Mouse (Mus musculus): ENCODE measurements around the gene Rad23b. TPM values are rescaled to one million over a fixed set of nuclear protein-coding genes. Genes with fewer than 3 reads are reported as not detected.

Gene Rad23b
- polyA plus RNA-seq, 1 experiment from 2014 or later = 53.4 TPM

DNA sequence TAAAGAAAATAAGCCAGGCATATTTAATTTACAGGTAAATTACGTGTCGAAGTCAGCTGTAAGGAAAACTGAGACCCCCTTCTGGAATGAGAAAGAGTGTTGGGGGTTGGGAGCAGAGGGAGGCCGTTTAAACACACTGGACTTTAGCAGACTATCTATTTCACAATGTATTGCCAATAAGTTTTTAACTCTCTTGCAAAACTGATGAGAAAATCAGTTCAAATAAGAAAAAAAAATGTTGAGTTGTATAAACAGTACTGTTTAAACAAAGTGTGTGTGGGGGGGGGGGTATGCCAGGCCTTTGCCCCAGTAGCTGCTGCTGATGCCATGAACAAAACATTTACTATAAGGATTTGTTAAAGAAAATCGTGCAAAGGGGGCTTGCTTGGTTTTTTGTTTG, 10.5 kb upstream of the Rad23b start:
- Histone ChIP-seq H3K9me3 (ENCODE audit: control insufficient read depth) (no peaks in the 10 kb centered on the region), H3K27ac (ENCODE audit: low read depth, low read length) (no peak overlapping the region), H3K4me1 (replicated peaks; ENCODE audit: control insufficient read depth, insufficient read depth, low read length) (no peaks in the 10 kb centered on the region), H3K27me3 (replicated peaks; ENCODE audit: control insufficient read depth, insufficient read depth, low read length) (no peaks in the 10 kb centered on the region), H3K4me2 (replicated peaks; ENCODE audit: low read depth) (no peak overlapping the region), H3K4me3 (ENCODE audit: low read depth, low read length) (no peak overlapping the region), H3K9ac (ENCODE audit: low read depth, low read length) (no peak overlapping the region), H3K36me3 (ENCODE audit: control insufficient read depth, insufficient read depth) (no peaks in the 10 kb centered on the region)
- no peak for TF ChIP-seq CTCF (IDR thresholded peaks at IDR 0.05; ENCODE audit: low read depth)
- no peak for ATAC-seq
- WGBS = 71% methylated on average over 4 of the region's 4 CpGs

DNA sequence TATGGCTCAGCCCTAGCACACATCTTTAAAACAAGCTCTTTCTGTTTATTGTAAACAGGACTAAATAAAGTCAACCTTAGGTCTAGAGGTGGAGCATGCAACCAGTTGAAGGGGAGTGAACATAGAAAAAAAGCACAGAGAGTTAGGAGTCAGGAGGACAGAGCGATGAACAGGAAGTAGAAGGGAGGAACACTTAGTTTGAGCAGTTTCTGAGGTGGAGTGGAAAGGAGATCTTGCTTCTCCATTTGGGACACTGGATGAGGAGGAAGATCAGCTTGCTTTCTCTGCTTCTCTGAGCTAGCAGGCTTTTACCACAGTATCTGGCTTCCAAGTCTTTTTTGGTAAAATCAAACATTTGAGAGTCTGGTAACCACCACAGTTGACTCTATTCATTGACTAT, 8.0 kb upstream of the Rad23b start:
- Histone ChIP-seq H3K4me1 (replicated peaks; ENCODE audit: control insufficient read depth, insufficient read depth, low read length) (no peaks in the 10 kb centered on the region), H3K4me2 (replicated peaks; ENCODE audit: low read depth) (no peak overlapping the region), H3K9me3 (ENCODE audit: control insufficient read depth) (no peaks in the 10 kb centered on the region), H3K9ac (ENCODE audit: low read depth, low read length) (no peak overlapping the region), H3K27me3 (replicated peaks; ENCODE audit: control insufficient read depth, insufficient read depth, low read length) (no peaks in the 10 kb centered on the region), H3K4me3 (ENCODE audit: low read depth, low read length) (no peak overlapping the region), H3K27ac (ENCODE audit: low read depth, low read length) (no peak overlapping the region), H3K36me3 (ENCODE audit: control insufficient read depth, insufficient read depth) (no peaks in the 10 kb centered on the region)
- no peak for ATAC-seq
- whole genome bisulfite sequencing = 93% methylated on average over 1 of the region's 1 CpGs
- TF ChIP-seq CTCF (IDR thresholded peaks at IDR 0.05; ENCODE audit: low read depth) = no peak

DNA sequence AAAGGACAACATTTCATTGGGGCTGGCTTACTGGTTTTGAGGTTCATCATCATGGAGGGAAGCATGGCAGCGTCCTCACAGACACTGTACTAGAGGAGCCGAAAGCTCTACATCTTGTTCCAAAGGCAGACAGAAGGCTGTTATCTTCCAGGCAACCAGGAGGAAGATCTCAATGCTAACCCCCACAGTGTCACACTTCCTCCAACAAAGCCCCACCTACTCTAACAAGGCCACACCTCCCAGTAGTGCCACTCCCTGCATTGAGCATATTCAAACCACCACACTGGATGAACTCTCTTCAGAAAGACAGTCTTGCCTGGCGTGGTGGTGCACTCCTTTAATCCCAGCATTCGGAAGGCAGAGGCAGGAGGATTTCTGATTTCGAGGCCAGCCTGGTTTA, 7.2 kb upstream of the Rad23b start:
- no peak overlapping the region for H3K4me3 ChIP-seq (ENCODE audit: low read depth, low read length)
- ATAC-seq = no peak
- no peak overlapping the region for H3K9ac ChIP-seq (ENCODE audit: low read depth, low read length)
- H3K27me3 ChIP-seq (replicated peaks; ENCODE audit: control insufficient read depth, insufficient read depth, low read length) = no peaks in the 10 kb centered on the region
- H3K27ac ChIP-seq (ENCODE audit: low read depth, low read length) = no peak overlapping the region
- WGBS = 87% methylated on average over 5 of the region's 5 CpGs
- H3K36me3 ChIP-seq (ENCODE audit: control insufficient read depth, insufficient read depth) = no peaks in the 10 kb centered on the region
- TF ChIP-seq CTCF (IDR thresholded peaks at IDR 0.05; ENCODE audit: low read depth) = no peak
- H3K4me1 ChIP-seq (replicated peaks; ENCODE audit: control insufficient read depth, insufficient read depth, low read length) = no peaks in the 10 kb centered on the region
- H3K9me3 ChIP-seq (ENCODE audit: control insufficient read depth) = no peaks in the 10 kb centered on the region
- H3K4me2 ChIP-seq (replicated peaks; ENCODE audit: low read depth) = no peak overlapping the region

DNA sequence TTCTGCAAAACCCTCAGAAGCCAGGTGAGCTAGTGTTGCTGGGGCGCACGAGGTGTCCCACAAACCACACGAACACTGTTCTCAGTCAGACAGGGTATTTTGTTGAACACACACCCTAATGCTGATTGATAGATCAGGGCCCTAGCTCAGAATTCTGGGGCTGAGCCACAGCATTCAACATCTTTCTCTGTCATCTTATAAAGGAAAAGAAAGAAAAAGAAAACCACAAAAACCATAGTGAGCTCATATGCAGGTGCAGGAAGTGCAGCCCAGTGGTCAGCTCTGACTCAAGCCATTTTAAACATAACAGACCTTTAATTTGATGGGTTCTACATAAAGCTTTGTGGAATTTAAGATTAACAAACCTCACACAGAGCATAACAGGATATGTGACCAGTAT, 6.6 kb upstream of the Rad23b start:
- Histone ChIP-seq H3K36me3 (ENCODE audit: control insufficient read depth, insufficient read depth) (no peaks in the 10 kb centered on the region), H3K27ac (ENCODE audit: low read depth, low read length) (no peak overlapping the region), H3K4me1 (replicated peaks; ENCODE audit: control insufficient read depth, insufficient read depth, low read length) (no peaks in the 10 kb centered on the region), H3K4me2 (replicated peaks; ENCODE audit: low read depth) (no peak overlapping the region), H3K9ac (ENCODE audit: low read depth, low read length) (no peak overlapping the region), H3K9me3 (ENCODE audit: control insufficient read depth) (no peaks in the 10 kb centered on the region), H3K4me3 (ENCODE audit: low read depth, low read length) (no peak overlapping the region), H3K27me3 (replicated peaks; ENCODE audit: control insufficient read depth, insufficient read depth, low read length) (no peaks in the 10 kb centered on the region)
- no peak for TF ChIP-seq CTCF (IDR thresholded peaks at IDR 0.05; ENCODE audit: low read depth)
- ATAC-seq = no peak
- 86% methylated on average over 3 of the region's 3 CpGs for WGBS

DNA sequence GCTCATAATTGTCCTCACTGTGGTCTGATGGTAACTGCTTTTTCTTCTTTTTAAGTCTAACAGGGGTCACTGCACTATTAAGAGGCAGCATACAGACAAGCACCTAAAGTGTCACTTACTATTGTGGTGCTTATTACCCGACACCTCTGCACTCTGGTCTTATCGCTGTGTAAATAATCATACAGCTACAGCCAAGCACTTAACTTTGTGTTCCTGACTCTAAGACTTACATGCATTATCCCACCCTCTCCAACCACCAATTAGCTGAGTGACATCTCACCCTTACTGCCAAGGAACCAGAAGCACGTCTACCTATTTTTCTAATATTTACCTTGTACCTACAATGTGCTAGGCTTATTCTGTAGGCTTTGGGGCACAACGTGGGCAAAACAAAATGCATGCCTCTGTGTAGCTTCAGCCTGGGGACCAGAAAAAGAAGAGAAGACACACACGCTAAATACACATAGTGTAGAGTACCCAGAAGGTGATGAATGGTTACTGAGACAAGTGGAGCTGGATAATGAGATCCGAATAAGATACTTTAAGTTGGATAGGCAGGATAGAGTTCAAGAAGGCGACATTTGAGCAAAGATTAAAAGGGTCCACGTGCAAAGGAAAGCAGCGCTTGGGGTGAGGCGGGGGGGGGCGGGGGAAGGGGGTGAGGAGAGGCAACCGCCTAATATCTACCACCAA, 938 bp upstream of the Rad23b start:
- no peak for TF ChIP-seq CTCF (IDR thresholded peaks at IDR 0.05; ENCODE audit: low read depth)
- H3K4me3 ChIP-seq (ENCODE audit: low read depth, low read length) = peak overlapping the region; percentile 97
- WGBS = 4% methylated on average over 12 of the region's 12 CpGs
- peak overlapping the region; percentile 85 for H3K4me2 ChIP-seq (replicated peaks; ENCODE audit: low read depth)
- H3K9me3 ChIP-seq (ENCODE audit: control insufficient read depth) = no peaks in the 10 kb centered on the region
- no peaks in the 10 kb centered on the region for H3K36me3 ChIP-seq (ENCODE audit: control insufficient read depth, insufficient read depth)
- no peaks in the 10 kb centered on the region; the same call in 1 of the 2 replicates for H3K4me1 ChIP-seq (replicated peaks; ENCODE audit: control insufficient read depth, insufficient read depth, low read length)
- H3K9ac ChIP-seq (ENCODE audit: low read depth, low read length) = peak overlapping the region; percentile 53
- H3K27me3 ChIP-seq (replicated peaks; ENCODE audit: control insufficient read depth, insufficient read depth, low read length) = no peaks in the 10 kb centered on the region
- no peak for ATAC-seq
- H3K27ac ChIP-seq (ENCODE audit: low read depth, low read length) = peak overlapping the region; percentile 66

DNA sequence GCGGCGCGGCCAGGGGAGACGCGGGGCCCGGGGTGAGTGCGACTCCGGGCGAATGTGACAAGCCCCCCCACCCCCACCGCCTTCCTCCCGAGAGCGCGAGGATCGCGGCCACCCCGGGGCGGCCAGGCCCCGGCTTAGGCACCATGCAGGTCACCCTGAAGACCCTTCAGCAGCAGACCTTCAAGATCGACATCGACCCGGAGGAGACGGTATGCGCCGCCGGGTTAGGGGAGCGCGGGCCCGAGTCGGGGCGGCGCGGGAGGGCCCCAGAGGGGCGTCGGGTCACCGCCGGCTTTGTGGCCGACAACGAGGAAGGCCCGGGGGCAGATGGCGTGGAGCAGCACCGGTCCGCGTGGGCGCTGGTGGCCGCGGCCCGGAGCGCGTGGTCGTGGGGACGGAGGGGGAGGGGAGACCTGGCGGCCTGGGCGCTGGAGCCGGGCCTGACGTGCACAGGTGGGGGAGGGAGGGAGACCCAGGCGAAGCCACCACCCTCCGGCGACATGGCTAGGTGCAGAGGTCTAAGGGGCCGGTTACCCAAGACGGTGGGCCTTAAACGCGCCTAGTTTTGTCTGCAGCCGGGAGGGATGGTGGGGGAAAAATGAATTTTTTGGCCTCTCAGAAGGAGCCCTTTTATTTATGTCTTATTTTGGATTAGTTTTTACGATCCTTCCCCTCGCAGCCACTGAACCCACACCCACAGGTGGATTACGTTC, 532 bp downstream of the Rad23b start:
- peak overlapping the region; percentile 76 for H3K4me2 ChIP-seq (replicated peaks; ENCODE audit: low read depth)
- peak overlapping the region; percentile 97 for H3K4me3 ChIP-seq (ENCODE audit: low read depth, low read length)
- H3K4me1 ChIP-seq (replicated peaks; ENCODE audit: control insufficient read depth, insufficient read depth, low read length) = no peaks in the 10 kb centered on the region; the same call in 1 of the 2 replicates
- H3K9ac ChIP-seq (ENCODE audit: low read depth, low read length) = peak overlapping the region; percentile 92
- H3K27ac ChIP-seq (ENCODE audit: low read depth, low read length) = peak overlapping the region; percentile 83
- no peaks in the 10 kb centered on the region for H3K36me3 ChIP-seq (ENCODE audit: control insufficient read depth, insufficient read depth)
- no peaks in the 10 kb centered on the region for H3K27me3 ChIP-seq (replicated peaks; ENCODE audit: control insufficient read depth, insufficient read depth, low read length)
- no peaks in the 10 kb centered on the region for H3K9me3 ChIP-seq (ENCODE audit: control insufficient read depth)
- WGBS = 0% methylated on average over 65 of the region's 66 CpGs
- TF ChIP-seq CTCF (IDR thresholded peaks at IDR 0.05; ENCODE audit: low read depth) = no peak
- peak; percentile 43 for ATAC-seq

Measured in intestine, postnatal 0 days (tissue).